Mouse (Mus musculus) hindbrain, embryonic 15.5 days (tissue): ENCODE data around the gene Fam185a. TPM values are rescaled to one million over a fixed set of nuclear protein-coding genes. Genes with fewer than 3 reads are reported as not detected.
A peak's percentile ranks its signal among the peaks of the same experiment; 100 is the strongest.

Experiments used
- ATAC-seq: fragments of 200-750 bp; cut with Nextera tagmentation; 2 replicates; pipeline ENCODE4 v1.8.0; 2017; ENCODE audit warnings: low read depth, moderate number of reproducible peaks, moderate TSS enrichment; ENCODE audit not compliant: low FRiP score
- H3K27ac ChIP-seq: fragments of 300-500 bp; sonication (generic); replicated peaks from 2 replicates; pipeline ENCODE4 v1.5.1; 2015; ENCODE audit warnings: mild to moderate bottlenecking, inconsistent platforms
- H3K27me3 ChIP-seq: fragments of 300-500 bp; sonication (generic); 2 replicates; pipeline ENCODE4 v1.6.1; 2015; ENCODE audit warnings: control low read depth, inconsistent platforms
- H3K36me3 ChIP-seq: fragments of 300-500 bp; sonication (generic); 2 replicates; pipeline ENCODE4 v1.6.1; 2015; ENCODE audit warnings: control low read depth, inconsistent platforms
- H3K4me1 ChIP-seq: fragments of 300-500 bp; sonication (generic); replicated peaks from 2 replicates; pipeline ENCODE4 v1.6.1; 2015; ENCODE audit warnings: control low read depth, inconsistent platforms
- H3K4me2 ChIP-seq: fragments of 300-500 bp; sonication (generic); 2 replicates; pipeline ENCODE4 v1.6.1; 2015; ENCODE audit warnings: moderate library complexity, mild to moderate bottlenecking, inconsistent platforms
- H3K4me3 ChIP-seq: fragments of 300-500 bp; sonication (generic); 2 replicates; pipeline ENCODE4 v1.5.1; 2015; ENCODE audit warnings: mild to moderate bottlenecking, inconsistent platforms
- H3K9ac ChIP-seq: fragments of 300-500 bp; sonication (generic); 2 replicates; pipeline ENCODE4 v1.6.1; 2015; ENCODE audit warnings: inconsistent platforms
- H3K9me3 ChIP-seq: fragments of 300-500 bp; sonication (generic); 2 replicates; pipeline ENCODE4 v1.6.1; 2016; ENCODE audit warnings: control low read depth, inconsistent platforms
- WGBS: fragments of 180-500 bp; shearing (Covaris S2); methylation state at CpG from one replicate; pipeline ENCODE4 v1.1.7; 2015; 5-methylcytosine and 5-hydroxymethylcytosine counted together
- polyA plus RNA-seq: library from polyadenylated mRNA; unstranded; fragments of >200 nt; fragmentation: Nextera tagmentation; extraction: Ambion mirVana; gene quantifications from 2 replicates; pipeline ENCODE4 v1.2.1, GENCODE M21; 2015

Gene Fam185a
- polyA plus RNA-seq, 1 experiment from 2014 or later, result 9.0 TPM

DNA sequence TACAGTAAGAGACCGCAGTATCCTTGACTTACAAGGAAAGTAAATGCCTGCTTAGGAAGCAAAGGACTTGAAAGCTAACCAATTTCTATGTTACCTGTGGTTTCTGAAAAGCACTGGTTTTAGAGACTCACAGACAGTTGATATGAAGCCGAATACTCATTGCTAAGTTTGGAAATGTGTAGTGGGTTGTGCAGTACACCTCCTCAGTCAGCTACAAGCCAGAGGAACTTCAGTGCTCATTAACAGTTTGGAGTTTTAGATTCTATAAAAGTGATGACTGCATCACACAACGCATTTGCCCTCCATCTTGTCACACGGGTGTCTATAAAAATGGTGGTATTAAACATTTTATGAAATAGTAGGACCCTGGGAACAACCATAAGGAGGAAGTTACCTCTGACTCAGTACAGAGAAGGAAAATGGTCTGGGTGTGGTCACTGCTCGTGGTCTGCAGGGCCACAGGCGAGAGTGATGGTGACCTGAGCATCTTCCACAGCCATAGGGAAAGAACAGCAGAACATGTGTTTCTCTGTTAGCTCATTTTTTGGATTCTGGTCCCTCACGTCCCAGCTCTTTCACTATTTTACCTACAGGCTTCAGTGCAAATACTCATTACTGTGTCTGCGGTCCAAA is 60.6 kb downstream of the Fam185a start:
- Histone ChIP-seq H3K4me1 (peaks cover 4% of the 10 kb centered on the region), H3K9ac (no peak overlapping the region), H3K27ac (no peak overlapping the region), H3K36me3 (0 out of 2 replicates have a peak, but pooled peaks cover 8% of the 10 kb centered on the region), H3K4me3 (no peak overlapping the region), H3K27me3 (no peaks in the 10 kb centered on the region), H3K4me2 (no peak overlapping the region), H3K9me3 (no peaks in the 10 kb centered on the region)
- no peak for ATAC-seq
- 94% methylated on average over 8 of the region's 8 CpGs for WGBS

GRCm38 (mm10) chr5:21486798-21487197 is 62.0 kb downstream of the Fam185a start:
- H3K27me3 ChIP-seq, result no peaks in the 10 kb centered on the region
- H3K4me1 ChIP-seq, result peaks cover 4% of the 10 kb centered on the region
- 81% methylated on average over 5 of the region's 5 CpGs for WGBS
- no peak for ATAC-seq
- H3K4me3 ChIP-seq, result no peak overlapping the region
- no peak overlapping the region for H3K9ac ChIP-seq
- no peaks in the 10 kb centered on the region for H3K9me3 ChIP-seq
- no peaks in the 10 kb centered on the region for H3K36me3 ChIP-seq
- no peak overlapping the region for H3K4me2 ChIP-seq
- no peak overlapping the region for H3K27ac ChIP-seq

DNA sequence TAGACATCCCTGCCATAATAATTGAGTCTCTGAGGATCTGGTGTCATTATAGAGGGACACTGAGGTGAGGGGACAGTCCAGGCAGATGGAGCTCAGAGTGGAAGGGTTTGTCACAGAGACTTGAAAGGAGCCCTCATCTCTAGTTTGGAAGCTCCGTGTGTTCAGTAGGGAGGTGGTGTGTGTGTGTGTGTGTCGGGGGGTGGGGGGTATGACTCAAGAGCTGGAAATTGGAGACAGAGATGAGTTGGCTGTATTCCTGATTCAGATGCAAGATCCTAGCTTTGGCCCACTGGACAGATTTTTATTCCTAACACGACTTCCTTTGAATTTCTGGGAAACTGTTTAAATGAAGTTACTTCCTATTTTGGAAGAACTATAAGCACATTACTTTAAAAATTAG is 62.5 kb downstream of the Fam185a start:
- H3K4me2 ChIP-seq, result no peak overlapping the region
- ATAC-seq, result no peak
- no peaks in the 10 kb centered on the region for H3K27me3 ChIP-seq
- H3K36me3 ChIP-seq, result no peaks in the 10 kb centered on the region
- H3K9me3 ChIP-seq, result no peaks in the 10 kb centered on the region
- WGBS, result 83% methylated on average over 3 of the region's 3 CpGs
- H3K9ac ChIP-seq, result no peak overlapping the region
- no peak overlapping the region for H3K27ac ChIP-seq
- peaks cover 4% of the 10 kb centered on the region for H3K4me1 ChIP-seq
- H3K4me3 ChIP-seq, result no peak overlapping the region

GRCm38 (mm10) chr5:21487716-21488115 is 63.0 kb downstream of the Fam185a start:
- no peaks in the 10 kb centered on the region for H3K27me3 ChIP-seq
- no peak overlapping the region for H3K27ac ChIP-seq
- ATAC-seq, result no peak
- no peak overlapping the region for H3K4me3 ChIP-seq
- H3K36me3 ChIP-seq, result no peaks in the 10 kb centered on the region
- peaks cover 4% of the 10 kb centered on the region for H3K4me1 ChIP-seq
- H3K4me2 ChIP-seq, result no peak overlapping the region
- no peaks in the 10 kb centered on the region for H3K9me3 ChIP-seq
- no peak overlapping the region for H3K9ac ChIP-seq
- 91% methylated on average over 3 of the region's 3 CpGs for WGBS

GRCm38 (mm10) chr5:21488506-21488905 is 63.7 kb downstream of the Fam185a start:
- no peak for ATAC-seq
- Histone ChIP-seq H3K27ac (no peak overlapping the region; the same call in 1 of the 2 replicates), H3K9me3 (no peaks in the 10 kb centered on the region), H3K4me3 (no peak overlapping the region), H3K4me2 (no peak overlapping the region), H3K4me1 (peaks cover 4% of the 10 kb centered on the region), H3K27me3 (no peaks in the 10 kb centered on the region), H3K36me3 (no peaks in the 10 kb centered on the region), H3K9ac (no peak overlapping the region)
- WGBS, result 91% methylated on average over 5 of the region's 5 CpGs

- Histone ChIP-seq H3K36me3 (no peaks in the 10 kb centered on the region), H3K9me3 (no peaks in the 10 kb centered on the region), H3K4me3 (no peak overlapping the region), H3K27ac (no peak overlapping the region), H3K9ac (no peak overlapping the region), H3K27me3 (no peaks in the 10 kb centered on the region), H3K4me1 (peaks cover 4% of the 10 kb centered on the region), H3K4me2 (no peak overlapping the region)
- 62% methylated on average over 4 of the region's 4 CpGs for WGBS
- ATAC-seq, result no peak
Measured at GRCm38 (mm10) chr5:21489135-21489534, 64.4 kb downstream of the Fam185a start.

- ATAC-seq, result peak; percentile 59; the same call in 1 of the 2 replicates
- H3K27ac ChIP-seq, result no peak overlapping the region
- no peaks in the 10 kb centered on the region for H3K36me3 ChIP-seq
Measured at GRCm38 (mm10) chr5:21491469-21491868, 66.7 kb downstream of the Fam185a start.

GRCm38 (mm10) chr5:21492213-21492612 is 67.5 kb downstream of the Fam185a start:
- H3K4me3 ChIP-seq, result no peak overlapping the region
- H3K4me1 ChIP-seq, result peaks cover 4% of the 10 kb centered on the region
- 88% methylated on average over 3 of the region's 3 CpGs for WGBS
- H3K4me2 ChIP-seq, result no peak overlapping the region
- no peak for ATAC-seq
- no peak overlapping the region for H3K27ac ChIP-seq
- H3K9ac ChIP-seq, result no peak overlapping the region
- no peaks in the 10 kb centered on the region for H3K36me3 ChIP-seq
- no peaks in the 10 kb centered on the region for H3K9me3 ChIP-seq
- H3K27me3 ChIP-seq, result no peaks in the 10 kb centered on the region

More at GRCm38 (mm10) chr5:21491469-21491868, 66.7 kb downstream of the Fam185a start:
- Histone ChIP-seq H3K9ac (no peak overlapping the region), H3K4me2 (no peak overlapping the region), H3K4me1 (peaks cover 4% of the 10 kb centered on the region), H3K27me3 (no peaks in the 10 kb centered on the region), H3K4me3 (no peak overlapping the region), H3K9me3 (no peaks in the 10 kb centered on the region)
- WGBS, result 19% methylated on average over 2 of the region's 2 CpGs

GRCm38 (mm10) chr5:21493294-21493999 is 68.7 kb downstream of the Fam185a start:
- H3K27me3 ChIP-seq, result no peaks in the 10 kb centered on the region
- ATAC-seq, result no peak
- H3K4me2 ChIP-seq, result no peak overlapping the region
- H3K9ac ChIP-seq, result no peak overlapping the region
- 88% methylated on average over 8 of the region's 8 CpGs for WGBS
- no peaks in the 10 kb centered on the region for H3K36me3 ChIP-seq
- H3K27ac ChIP-seq, result no peak overlapping the region
- no peak overlapping the region for H3K4me3 ChIP-seq
- H3K9me3 ChIP-seq, result no peaks in the 10 kb centered on the region
- H3K4me1 ChIP-seq, result peaks cover 4% of the 10 kb centered on the region

DNA sequence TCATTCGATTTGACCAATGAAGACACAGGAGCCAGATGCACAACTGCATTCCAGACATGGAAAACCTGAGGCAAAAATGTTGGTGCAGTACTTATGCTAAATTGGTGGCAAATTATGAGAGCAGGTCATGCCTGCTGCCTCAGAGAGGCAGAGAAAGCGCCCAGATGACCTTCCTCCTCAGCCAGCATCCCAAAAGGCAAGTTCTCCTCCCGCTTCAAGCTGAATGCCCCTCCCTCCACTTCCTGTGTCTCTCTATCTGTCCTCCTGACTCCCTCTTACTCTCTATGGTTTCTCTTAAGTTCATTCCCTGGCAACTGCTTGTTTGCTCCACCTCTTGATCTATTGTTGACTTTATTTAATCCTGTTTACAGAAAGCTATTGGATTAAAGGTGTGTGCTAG is 70.0 kb downstream of the Fam185a start:
- 73% methylated on average over 3 of the region's 3 CpGs for WGBS
- H3K4me3 ChIP-seq, result no peak overlapping the region

DNA sequence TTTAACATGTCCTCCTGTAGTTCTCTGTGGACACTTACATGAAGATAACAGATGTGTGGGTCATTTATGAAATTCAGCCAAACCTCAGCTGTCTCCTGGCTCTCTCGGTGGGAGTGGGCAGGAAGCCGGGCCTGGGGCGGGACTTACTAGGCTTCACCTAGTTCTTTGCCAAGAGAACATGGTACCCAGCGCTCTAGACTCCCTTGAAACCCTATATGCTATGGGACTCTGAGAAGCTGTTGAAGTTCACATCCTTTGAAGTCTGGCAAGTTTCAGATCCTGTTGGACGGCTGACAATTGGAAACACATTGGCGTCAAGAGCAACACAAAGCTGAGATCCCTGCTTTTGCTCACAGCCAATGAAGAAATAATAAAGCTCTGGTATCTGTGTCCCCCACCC is 71.6 kb downstream of the Fam185a start:
- Histone ChIP-seq H3K4me2 (no peak overlapping the region), H3K27me3 (no peaks in the 10 kb centered on the region), H3K9ac (no peak overlapping the region), H3K9me3 (no peaks in the 10 kb centered on the region), H3K36me3 (no peaks in the 10 kb centered on the region), H3K4me3 (no peak overlapping the region), H3K4me1 (no peaks in the 10 kb centered on the region), H3K27ac (no peak overlapping the region)
- ATAC-seq, result 0 out of 2 replicates have a peak, but pooled peaks have one; percentile 27
- WGBS, result 81% methylated on average over 6 of the region's 6 CpGs

More for the DNA sequence above, 70.0 kb downstream of the Fam185a start:
- H3K4me1 ChIP-seq, result no peaks in the 10 kb centered on the region
- no peak overlapping the region for H3K4me2 ChIP-seq
- no peak overlapping the region for H3K27ac ChIP-seq
- H3K36me3 ChIP-seq, result no peaks in the 10 kb centered on the region
- ATAC-seq, result no peak
- no peak overlapping the region for H3K9ac ChIP-seq
- H3K9me3 ChIP-seq, result no peaks in the 10 kb centered on the region
- no peaks in the 10 kb centered on the region for H3K27me3 ChIP-seq

DNA sequence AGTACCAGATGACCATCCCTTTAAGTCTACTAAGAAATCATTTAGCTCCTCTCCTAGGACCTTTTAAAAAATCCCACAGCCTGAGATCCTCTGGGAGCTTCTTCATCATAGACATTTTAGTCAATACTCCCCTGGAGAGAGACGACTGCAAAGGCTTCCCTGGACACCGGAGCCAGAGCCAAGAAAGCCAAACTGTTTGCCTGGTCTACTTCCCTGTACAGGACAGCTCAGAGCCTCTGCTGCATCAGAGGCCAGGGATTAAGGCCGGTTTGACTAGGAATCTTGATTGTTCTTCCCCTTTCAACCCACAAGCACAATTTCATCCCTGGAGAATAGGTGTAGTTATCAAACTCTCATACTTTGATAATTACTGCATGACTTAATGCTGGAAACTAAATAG is 72.1 kb downstream of the Fam185a start:
- no peak for ATAC-seq

More for the DNA sequence above, 72.1 kb downstream of the Fam185a start:
- no peaks in the 10 kb centered on the region for H3K4me1 ChIP-seq
- H3K9me3 ChIP-seq, result no peaks in the 10 kb centered on the region
- H3K4me2 ChIP-seq, result no peak overlapping the region
- H3K9ac ChIP-seq, result no peak overlapping the region
- H3K36me3 ChIP-seq, result no peaks in the 10 kb centered on the region
- 70% methylated on average over 3 of the region's 3 CpGs for WGBS
- H3K27ac ChIP-seq, result no peak overlapping the region
- no peaks in the 10 kb centered on the region for H3K27me3 ChIP-seq
- H3K4me3 ChIP-seq, result no peak overlapping the region
